Mouse (Mus musculus): ENCODE data around the gene Pde11a.

Pde11a gene

DNA sequence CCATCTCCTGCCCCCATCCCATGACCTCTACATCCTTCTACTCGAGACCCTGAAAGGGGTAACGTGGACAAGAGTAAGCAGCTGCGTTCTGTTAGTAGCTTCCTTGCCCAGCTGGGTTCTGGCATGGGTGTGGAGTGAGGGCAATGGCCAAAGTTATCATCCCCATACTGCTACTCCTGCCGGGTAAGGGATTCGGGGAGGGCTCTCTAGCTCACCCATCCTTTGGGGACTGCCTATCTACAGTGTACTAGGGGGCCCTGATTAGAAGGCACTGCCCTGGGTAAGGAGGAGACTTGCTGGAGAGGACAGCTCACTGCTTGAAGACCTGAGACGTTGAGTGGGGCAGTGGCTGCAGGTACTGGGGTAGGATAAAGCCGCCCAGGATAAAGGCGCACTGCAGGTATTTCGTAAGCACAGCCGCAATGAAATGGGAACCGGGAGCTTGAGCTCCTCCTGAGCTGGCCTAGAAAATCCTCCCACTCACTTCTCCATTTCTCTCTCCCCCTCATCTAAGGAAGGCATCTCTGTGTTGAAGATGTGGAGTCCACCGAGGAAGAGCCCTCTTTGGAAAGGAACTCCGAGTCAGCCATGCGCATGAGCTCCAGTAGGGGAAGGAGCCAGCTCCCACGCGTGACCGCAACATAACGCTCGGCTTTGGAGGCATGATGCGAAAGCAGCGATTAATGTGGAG, 15.2 kb downstream of the Pde11a start:
- DNase-seq (ENCODE audit: extremely low read depth, low read depth): no peak

DNA sequence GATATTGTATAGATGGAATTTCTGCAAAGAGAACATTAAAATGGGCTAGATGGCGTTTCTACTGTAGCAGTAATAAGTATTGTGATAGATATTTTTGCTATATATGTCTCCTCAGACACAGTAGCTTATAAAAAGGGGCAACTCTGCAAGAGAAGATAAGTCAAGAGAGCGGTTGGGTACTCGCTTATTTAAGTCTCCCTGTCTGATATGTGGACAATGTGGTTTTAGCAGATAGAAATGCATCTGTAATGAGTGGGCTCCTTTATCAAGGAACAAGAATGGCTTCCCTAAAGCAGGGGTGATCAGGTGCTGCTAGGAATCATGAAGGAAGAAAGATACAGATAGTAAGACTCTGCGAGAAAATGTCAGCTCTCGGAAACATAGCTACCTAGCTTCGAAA, 18.2 kb downstream of the Pde11a start:
- peak; percentile 42 for DNase-seq (ENCODE audit: extremely low read depth, low read depth)

DNA sequence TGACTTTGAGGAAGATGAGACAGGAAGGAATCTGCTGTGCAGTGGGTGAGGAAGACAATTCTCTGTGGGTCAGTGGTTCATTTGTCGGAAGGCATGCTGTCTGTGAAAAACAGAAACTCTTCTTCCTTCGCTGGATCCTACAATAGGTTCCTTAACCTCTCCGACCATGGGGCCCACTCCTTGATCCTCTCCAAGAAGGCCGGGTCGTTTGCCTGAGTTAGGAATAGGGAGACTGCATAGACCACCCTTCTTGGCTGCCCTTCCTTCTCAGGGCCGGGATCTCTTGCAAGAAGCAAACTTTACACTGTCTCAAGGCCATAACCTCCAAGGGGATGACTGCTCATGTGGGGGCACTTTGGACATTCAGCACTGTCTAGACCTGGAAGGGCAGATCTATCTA, 19.3 kb downstream of the Pde11a start:
- DNase-seq (ENCODE audit: extremely low read depth, low read depth): no peak

DNA sequence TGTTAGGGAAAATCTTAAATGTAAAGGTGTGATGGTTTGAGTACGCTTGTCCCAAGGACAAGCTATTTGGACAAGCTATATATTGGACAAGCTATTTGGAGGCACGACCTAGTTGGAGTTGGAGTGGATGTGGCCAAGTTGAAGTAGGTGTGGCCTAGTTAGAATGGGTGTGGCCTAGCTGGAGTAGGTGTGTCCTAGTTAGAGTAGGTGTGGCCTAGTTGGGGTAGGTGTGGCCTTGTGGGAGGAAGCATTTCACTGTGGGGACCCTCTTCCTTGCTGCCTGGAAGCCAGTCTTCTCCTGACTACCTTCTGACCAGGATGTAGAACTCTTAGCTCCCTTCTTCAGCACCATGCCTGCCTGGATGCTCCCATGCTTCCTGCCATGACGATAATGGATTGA, 50.9 kb downstream of the Pde11a start:
- DNase-seq (ENCODE audit: extremely low read depth, low read depth): no peak

DNA sequence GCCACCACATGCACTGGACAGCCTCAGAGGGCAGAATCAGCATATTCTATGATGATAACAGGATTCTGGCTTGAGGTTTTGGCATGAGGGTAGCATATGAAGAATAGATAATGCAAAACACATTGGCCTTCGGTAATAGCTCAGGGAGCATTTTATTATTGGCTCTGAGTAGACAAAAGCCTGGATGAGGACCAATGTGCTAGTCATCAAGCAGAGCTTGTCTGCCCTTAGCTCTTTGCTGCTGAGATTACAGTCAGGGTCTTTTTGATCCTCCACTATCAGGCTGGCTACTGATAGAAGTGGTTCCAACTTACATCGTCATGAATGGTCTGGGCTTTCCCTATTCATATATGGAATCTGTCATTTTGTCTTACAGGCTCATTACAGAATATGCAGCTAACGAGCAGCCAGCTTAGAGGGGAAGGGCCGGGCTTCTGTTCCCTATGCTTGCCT, 52.3 kb downstream of the Pde11a start:
- DNase-seq (ENCODE audit: extremely low read depth, low read depth): no peak

DNA sequence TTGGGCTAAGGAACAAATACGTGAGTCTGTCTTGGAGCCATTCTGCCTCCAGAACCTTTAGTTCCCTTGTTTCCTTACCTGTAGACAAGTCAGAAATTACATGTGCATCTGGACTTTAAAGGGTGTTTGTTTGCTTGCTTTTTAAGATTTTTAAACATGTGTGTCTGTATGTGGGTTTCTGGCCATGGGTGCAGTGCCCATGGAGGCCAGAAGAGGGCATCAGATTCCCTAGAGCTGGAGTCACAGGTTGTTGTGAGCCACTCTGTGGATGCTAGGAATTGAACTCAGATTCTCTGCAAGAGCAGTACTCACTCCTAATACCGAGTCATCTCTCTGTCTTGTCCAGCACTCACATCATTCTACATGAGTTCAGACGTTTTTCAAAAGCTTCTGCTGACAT, 53.4 kb downstream of the Pde11a start:
- no peak for DNase-seq (ENCODE audit: extremely low read depth, low read depth)

DNA sequence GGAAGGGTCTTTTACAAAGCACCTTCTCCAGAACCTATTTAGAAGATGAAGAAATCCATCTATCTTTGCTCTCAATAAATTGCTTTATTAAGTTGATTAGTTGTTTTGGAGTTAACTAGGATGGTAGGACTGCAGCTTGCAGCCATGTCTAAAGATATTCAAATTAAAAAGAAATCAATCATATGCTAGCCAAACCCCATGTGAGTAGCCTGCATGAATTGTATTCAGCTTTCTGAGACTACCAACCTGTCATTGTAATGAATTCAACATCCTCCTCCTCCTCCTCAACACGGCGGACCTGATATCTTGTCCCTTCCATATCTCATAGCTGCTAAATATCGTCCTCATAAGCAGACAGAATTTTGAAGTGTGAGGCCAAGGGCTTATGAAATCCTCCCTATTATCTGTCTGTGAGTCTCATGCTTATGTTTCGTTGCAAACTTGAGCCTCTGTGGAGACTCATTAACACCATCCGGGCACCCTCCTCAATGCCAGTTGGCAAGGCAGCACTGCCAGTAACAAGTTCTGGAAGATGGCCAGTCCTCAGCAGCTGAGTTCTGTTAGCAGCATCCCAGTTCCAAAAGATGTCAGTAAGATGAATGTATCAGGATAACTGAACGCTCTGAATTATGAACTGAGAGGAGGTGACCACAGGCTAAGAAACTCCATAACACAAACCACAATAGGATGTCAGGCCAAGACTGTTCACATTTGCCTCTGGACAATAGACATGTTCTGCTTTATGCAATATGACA, 55.0 kb downstream of the Pde11a start:
- DNase-seq (ENCODE audit: extremely low read depth, low read depth): no peak

DNA sequence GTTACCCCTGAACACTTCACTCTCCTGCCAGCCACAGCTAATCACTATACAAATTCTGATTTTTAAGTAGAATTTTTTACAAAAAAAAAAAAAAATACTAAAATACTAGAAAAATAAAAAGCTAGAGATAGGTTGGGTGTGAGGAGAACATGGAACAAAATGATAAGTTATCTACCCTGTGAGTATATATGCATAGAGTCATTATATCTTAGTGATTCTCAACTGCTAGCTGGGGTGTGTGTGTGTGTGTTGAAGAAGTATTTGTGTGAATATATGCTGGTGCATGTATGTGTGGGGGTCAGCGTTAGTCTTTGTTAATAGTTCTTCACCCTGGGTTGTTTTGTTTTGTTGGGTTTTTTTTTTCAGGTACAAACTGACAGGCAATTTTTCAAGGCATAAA, 69.1 kb downstream of the Pde11a start:
- no peak for DNase-seq (ENCODE audit: extremely low read depth, low read depth)

DNA sequence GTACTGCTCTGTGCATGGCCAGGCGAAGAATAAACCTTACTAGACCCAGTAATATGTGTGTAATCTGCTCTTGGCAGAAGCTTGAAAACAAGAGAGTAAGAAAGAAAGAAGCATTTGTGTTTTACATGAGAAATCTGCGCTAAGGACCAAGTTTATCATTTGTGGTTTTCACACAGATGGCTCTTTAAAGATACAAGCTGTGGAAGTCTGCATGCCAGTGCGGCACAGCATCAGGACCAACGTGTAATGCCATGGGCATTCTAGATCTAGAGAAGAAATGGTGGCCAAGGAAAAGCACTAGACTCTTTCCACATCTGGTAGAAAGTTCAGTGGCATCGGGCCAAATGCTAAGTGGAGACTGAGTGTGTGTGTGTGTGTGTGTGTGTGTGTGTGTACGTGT, 71.2 kb downstream of the Pde11a start:
- DNase-seq (ENCODE audit: extremely low read depth, low read depth): no peak

DNA sequence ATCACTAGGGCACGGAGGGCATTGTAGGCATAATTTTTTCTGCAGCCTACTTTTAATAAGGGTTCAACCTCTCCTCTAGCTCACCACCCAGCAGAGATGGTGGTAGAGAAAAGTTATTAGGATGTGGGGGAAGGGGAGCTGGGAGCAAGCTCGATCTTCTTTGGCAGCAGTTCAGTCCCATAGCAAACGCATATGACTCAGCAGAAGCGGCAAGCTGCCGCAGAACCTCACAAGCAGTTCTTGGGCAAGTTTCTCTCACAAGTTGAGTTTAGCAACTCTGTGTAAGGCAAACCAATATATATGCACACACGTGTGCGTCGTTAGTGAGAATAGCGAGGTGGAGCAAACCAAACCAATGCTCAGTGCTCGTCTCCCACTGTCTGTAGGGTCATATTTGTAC, 72.0 kb downstream of the Pde11a start:
- peak; percentile 44 for DNase-seq (ENCODE audit: extremely low read depth, low read depth)

DNA sequence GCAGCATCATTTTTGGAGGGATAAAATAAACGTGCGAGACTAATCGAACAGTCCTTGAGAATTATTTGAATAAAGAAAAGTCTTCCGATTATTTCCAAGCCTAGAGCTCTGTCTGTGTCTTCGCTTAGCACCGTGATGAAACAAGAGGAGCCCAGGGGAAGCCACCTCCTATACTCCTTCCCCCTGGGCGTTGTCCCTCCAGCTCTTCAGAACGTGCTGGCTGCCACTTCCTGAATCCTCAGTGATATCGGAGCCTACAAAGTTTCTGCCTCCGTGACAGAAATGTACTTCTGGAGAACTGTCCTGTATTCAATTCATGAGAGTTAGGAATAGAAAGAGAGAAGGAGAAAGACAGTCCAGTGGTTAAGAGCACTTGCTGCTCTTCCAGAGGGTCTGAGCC, 74.3 kb downstream of the Pde11a start:
- peak; percentile 66 for DNase-seq (ENCODE audit: extremely low read depth, low read depth)

DNA sequence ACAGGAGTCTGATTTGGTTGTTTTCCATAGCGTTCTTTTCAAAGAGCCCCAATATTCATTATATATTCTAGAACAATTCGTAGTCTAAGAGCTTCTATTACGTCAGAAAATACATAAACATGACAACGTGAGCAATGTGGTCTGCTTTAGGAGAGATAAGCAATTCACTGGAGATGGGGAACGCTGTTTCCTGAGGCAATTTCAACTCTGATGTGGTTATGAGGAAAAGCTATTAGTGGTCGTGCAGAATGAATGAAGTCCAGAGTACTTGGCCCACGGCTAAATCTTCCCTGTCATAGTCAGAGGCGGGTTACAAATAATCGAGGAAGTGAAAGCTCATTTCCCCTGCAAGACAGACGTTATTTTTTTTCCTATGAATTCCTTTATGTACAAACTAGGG, 75.9 kb downstream of the Pde11a start:
- no peak for DNase-seq (ENCODE audit: extremely low read depth, low read depth)

DNA sequence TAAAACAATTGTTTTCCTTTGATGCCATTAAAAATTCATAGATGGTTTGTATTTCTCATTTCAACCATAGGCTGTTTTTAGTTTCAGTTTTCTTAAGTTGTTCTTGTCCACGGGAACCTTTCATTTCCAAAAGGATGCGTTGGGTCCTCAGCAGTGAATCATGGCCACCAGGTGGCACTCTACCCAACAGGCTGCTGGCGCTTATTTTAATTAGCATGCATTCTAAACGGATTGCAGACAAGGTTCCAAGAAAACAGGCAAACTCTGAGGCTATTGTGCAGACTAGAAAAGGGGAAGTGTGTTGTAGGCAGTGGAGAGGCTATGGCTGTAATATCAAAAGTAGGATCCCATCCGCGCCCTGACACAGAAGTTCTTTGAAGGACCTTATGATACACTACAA, 83.7 kb downstream of the Pde11a start:
- DNase-seq (ENCODE audit: extremely low read depth, low read depth): peak; percentile 94

DNA sequence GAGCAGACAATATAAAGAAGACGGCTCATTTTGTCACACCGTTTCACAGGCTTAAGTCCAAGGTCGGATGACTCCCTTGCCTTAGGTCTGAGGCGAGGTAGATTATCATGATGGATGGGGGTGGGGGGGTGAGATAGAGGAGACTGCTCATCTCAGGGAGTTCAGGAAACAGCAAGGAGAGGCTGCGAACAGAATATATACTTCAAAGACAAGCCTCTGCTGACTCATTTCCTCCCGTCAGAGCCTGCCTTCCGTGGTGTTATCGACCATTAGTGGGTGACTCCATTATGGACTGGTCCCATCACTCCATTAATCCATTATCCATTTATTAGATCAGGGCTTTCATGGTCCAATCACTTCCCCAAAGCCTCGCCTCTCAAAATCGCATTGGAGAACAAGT, 87.2 kb downstream of the Pde11a start:
- DNase-seq (ENCODE audit: extremely low read depth, low read depth): no peak

DNA sequence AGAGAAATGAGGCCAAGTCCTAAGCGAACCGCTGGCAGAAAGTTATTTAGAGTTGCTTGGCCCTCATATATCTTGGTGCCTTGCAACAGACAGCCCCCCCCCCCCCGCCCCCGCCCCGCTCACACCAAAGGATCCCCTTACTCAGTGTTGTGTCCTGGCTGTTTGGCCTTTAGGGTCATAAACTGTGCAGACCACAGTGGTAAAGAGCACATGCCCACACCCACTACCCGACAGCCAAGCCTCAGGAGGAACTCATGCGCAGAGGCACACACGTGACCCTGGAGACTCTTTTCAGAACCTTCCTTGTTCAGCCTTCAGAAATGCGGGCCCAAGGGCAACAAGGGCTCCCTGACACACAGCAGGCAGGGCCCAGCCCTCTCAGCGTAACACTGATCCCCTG, 90.3 kb downstream of the Pde11a start:
- no peak for DNase-seq (ENCODE audit: extremely low read depth, low read depth)

DNA sequence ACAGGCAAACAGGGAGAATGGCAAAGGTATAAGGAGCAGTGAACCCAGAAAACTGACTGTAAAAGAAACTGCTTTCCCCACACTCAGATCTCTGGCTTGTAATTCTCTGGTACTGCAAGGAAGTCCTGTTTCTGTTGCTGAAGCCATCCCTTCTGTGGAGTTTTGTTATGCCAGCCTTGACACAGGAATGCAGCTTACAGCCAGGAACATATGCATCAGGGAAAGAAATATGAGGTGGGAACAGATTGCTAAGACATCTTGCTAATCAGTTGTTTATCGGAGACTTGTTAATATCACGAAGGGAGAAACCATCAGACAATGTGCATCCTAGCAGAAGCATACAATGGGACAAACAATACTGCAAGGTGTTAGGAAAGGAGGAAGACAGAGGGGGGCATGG, 99.4 kb downstream of the Pde11a start:
- no peak for DNase-seq (ENCODE audit: extremely low read depth, low read depth)

DNA sequence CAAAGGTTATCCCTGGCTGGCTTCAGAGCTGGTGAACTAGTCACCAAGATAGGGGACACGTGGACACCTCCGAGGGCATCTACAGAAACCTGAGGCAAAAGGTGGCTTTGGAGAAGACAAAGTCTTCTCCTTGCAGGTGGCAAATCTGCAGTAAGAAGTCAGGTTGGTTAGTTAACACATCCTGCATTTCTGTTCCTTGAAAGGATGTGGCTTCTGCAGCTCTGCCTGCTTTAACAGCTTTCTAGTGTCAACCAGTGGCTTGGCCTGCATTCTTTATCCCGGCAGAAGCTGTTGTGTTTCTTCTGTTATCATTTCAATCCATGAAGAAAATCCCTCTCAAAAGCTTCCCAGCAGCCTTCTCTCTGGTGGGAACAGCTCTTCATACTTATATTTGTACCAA, 100.1 kb downstream of the Pde11a start:
- DNase-seq (ENCODE audit: extremely low read depth, low read depth): no peak

DNA sequence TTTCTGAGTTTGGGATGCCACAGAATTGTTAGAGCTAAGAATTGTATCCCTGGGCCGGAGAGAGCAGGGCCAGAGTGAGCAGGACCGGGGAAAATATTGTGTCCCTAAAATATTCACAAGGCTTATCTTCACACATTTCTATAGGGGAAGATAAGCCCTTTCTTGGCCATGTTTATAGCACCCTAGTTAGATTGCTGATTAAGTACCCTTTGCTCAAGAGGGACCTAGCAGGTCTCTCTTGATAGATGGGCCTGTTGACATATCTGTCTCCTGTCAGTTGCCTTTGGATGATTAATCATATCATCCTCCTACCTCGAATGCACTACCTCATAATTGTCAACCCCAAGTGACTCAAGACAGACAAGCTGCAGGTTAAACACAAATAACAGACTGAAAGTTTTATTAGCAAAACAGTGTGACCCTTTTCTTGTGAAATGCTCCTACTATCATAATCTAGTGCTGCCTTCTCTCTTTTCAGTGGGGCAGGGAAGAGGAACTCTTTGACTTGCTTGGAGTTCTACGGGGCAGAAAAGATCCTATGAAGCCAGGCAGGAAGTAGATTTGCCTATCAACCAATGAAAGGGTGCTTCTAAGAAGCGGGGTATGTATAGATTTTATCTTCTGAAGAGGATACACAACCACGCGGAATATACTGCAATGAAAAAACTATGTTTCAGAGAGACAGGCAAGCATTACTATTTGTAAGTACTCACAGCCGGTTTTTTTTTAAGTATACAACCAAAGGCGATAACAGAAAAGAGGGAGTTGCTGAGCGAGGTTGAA, 100.7 kb downstream of the Pde11a start:
- no peak for DNase-seq (ENCODE audit: extremely low read depth, low read depth)

DNA sequence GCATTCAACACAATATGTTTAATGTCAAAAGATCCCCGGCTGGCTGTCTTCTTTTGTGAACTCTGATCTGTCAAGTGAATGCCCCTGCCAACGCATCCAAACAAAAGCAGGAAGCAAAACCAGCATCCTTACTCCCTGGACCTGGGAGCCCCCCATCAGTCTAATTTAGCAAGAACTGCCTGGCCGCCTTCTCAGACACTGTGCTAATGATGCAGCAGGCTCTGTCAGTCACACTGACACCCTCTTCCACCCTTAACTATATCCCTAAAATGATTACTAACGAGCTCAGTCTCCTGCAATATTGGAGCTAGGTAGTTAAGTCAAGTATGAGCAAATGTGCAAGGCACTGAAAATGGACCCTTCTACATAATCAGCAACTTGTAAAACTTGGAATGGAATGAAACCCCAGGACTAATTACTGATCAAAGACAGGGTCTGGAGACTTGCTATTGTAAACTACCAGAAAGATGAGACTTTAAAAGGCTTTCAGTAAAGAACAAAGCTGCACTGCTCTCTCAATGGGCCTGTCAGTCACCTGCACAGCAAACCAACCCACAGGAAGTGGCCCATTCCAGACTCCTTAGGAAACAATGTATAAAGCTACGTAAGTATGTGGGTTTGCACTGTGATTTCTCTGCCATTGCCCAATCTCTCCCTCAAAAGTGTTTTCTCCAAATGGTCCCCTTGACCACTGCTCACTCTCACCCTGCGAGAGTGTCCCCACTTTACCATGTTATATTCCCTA, 118.0 kb downstream of the Pde11a start:
- no peak for DNase-seq (ENCODE audit: extremely low read depth, low read depth)

DNA sequence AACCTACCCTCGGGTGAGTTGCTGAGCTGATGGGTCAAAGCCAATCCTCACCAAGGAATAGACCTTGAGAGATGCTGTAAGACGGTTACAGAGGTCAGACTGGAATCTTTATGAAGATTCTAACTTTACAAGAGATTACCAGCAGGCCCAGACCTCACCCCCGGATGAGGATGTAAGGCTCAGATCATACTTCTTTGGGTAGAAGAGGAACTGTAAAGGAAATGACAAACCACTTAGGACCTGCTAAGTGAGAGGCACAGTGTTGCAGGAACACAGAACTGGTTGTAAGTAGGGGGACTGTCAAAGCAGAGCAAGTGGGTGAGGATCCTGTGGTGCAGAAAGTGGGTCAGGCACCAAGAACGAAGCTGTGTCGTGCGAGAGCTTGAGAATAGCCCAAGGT, 119.0 kb downstream of the Pde11a start:
- DNase-seq (ENCODE audit: extremely low read depth, low read depth): no peak

DNA sequence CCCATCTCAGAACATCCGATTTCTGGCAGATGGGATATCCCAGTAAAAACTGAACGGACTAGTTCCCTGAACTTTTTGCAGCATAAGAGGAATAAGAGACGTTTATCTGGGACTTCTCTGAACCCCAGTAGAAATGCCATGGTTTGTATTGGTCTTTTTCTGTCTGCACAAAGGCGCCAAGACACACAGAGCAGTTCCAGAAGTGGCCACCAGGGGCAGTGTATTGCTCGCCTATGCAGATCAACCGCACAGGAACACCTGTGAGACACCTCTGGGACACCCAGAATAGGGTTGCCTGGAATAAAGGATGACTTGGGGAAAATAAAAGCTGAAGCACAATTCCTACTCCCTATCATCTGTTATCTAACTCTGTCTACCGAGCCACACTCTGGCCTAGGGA, 122.4 kb downstream of the Pde11a start:
- no peak for DNase-seq (ENCODE audit: extremely low read depth, low read depth)

DNA sequence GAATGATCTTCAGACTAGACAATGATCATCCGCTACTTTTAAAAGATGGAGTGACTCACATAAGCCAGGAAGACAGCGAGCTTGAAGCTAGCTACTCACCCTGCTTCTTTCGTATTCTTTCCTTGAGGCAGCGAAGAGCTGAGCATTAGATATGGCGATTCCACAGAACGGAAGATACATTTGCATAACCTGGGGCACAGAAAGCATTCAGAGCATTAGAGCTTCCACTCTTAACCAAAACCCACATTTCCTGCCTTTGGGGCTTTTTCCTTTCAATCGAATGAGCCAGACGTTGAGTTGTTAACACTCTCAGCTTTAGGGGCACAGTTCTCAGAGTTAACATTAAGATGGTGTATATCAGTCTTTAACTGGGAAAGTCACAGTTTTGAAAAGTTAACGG, 123.4 kb downstream of the Pde11a start:
- DNase-seq (ENCODE audit: extremely low read depth, low read depth): no peak

All from MEL-GATA-1-ER (cell line).